Mouse (Mus musculus) kidney, adult 8-10 months (tissue): ENCODE measurements around the gene Aloxe3.
A peak's percentile ranks its signal among the peaks of the same experiment; 100 is the strongest.

ENCODE experiments used
- DNase-seq, 2 experiments: peaks; one replicate each; pipeline ENCODE4 v3.0.0; 2022

The Aloxe3 gene

DNA sequence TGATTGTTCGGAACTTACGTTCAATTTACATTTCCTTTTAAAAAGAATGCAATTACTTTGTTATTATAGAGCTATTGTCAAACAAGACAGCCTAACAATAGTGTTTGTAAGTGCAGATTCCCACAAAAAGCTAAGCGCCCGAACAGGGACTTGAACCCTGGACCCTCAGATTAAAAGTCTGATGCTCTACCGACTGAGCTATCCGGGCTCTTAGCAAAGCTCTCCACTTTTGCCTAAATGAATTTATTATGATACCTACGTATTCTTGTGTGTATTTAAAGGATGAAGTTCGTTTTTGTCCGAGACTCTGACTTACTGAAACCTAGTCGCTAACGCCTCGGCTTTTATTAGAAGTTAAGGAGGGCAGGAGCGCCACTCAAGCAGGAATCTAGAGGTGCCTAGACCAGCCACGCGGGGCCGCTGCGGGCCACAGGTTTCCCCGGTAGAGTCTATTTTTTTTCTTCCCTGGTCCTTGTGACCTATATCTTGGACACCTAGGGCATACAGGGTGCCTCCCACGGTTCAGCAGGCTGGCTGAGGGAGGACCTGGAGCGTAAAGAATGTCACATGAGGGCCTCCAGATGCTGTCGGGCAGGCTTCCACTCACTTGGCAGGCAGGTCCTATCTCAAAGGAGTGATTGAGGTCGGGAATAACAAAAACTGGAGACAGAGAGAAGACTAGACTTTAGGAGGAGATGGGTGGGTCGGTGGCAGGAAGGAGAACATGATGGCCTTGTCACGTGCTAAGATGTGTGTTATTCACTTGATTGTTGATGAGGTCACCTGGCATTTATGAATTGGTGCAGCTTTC, 450 bp upstream of the Aloxe3 start:
- DNase-seq, result peak; percentile 85 to 91

DNA sequence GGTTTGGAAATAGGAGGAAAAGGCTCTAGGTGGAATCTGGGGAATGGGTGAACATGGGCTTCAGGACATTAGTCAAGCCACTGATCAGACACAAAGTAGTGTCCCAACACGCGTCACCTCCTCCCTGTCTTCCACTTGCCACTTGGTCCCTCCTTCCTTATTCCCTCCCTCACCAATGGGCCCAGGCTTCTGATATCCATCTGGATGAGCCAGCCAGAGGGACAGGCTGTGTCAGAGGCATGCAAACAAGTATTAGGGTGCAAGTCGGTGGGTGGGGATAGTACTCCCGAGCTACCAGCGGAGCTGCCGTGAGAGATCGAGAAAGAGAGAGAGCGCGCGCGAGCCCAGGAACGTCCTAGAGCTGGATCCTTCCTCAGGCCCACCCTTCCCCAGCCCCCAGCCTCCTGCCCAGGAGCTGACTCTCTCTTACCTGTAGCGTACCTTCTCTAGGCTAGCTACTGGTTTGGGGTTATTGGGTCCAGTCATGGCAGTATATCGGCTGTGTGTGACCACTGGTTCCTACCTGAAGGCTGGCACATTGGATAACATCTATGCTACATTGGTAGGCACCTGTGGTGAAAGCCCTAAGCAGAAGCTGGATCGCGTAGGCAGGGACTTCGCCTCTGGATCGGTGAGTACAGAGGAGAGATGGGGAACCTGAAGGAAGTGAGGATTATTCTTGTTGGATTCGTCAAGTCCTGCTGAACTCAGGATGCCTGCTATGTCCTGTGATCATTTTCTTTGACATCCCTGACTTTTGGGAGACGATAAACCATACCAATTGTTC, 416 bp downstream of the Aloxe3 start:
- DNase-seq, result no peak

DNA sequence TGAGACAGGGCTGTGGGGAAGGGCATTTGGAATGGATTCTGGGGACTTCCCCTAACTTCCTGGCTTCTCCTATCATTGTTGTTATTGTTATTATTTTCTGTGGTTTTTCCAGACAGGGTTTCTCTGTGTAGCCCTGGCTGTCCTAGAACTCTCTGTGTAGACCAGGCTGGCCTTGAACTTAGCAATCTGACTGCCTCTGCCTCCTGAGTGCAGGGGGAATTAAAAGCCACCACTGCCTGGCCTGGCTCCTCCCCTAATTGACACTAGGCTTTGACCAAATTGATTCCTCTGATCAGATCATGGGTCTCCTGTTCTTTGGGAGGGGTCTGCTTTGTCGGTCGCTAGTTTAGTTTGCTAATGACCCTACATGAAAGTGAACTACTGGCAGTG, 1.0 kb downstream of the Aloxe3 start:
- no peak for DNase-seq

DNA sequence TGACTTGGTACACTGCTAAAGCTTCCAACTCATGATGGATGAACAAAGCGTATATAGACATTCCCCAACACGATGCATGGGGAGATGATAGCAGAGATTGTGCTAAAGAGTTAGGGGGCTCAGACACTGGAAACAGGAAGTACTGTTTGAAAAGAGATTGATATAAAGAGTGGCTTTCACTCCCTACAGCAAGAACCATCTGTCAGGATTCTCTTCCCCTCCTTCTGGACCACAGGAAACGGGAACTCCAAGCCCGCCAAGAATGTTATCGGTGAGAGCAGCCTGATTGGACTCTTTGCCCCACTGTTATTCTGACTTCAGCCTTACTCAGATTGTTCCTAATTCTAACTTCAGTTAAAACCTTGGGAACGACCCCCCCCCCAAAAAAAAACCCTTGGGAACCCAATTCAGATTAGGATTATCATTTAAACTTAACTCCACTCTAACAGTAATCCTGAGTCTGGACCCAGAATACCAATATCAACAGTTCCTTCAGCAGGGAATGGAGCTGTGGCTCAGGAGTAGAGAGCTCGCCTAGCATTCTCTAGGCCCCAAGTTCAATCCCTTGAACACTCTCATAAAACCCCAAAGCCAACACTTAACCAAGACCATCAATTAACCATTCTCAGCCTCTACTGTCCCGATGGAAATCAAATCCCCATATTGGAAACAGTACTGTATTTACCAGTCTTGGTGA, 2.9 kb downstream of the Aloxe3 start:
- no peak for DNase-seq

DNA sequence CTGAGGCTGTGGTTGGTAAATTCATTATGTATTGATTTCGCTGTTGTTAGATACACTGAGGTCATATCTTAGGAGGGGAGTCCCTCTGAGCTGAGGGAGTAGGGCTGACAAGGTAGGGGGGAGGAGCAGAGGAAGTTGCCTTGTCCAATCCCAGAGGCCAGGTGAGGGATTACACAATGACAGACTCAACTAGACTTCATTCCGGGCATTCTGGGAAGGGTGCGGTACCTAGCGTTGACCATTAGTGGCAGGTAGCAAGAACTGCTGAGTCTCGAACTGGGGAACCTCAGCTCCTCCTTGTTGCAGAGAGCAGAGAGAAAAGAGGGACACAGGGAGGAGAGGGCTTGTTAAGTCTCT, 7.8 kb downstream of the Aloxe3 start:
- no peak for DNase-seq

DNA sequence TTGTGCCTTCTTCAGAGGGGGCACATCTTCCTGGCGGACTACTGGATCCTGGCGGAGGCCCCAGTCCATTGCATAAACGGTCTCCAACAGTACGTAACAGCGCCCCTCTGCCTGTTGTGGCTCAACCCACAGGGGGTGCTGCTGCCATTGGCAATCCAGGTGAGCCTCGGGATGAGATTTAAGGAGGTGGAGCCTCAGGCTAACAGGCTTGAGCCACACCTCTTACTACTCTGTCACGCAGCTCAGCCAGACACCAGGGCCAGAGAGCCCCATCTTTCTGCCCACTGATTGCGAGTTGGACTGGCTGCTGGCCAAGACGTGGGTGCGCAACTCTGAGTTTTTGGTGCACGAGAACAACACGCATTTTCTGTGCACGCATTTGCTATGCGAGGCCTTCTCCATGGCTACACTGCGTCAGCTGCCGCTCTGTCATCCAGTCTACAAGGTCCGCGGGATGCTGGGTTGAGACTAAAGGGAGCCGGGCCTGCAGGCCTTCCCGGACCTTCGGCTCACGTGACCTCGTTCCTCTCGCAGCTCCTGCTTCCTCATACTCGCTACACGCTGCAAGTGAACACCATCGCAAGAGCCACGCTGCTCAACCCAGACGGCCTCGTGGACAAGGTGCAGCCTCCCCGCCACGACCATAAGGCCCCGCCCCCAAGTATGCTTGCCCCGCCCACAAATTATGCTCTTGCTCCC, 8.4 kb downstream of the Aloxe3 start:
- peak in 1 of 2 experiments; percentile 28 for DNase-seq

DNA sequence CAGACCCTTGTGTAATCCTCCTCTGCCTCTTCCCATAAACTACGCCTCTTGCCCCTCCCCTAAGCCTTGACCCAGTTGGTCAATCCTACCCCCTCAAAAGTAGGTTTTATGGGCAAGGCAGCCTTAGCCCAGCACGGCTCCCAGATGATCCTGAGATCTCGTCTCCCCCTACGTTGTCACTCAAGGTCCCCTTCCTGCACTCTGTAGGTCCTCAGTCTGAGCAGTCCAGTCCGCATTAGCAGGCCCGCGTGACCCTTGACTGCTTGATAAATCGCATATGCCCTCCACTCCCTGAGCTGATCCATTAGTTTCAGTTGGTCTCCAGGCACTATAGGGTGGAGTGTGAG, 8.9 kb downstream of the Aloxe3 start:
- no peak for DNase-seq

DNA sequence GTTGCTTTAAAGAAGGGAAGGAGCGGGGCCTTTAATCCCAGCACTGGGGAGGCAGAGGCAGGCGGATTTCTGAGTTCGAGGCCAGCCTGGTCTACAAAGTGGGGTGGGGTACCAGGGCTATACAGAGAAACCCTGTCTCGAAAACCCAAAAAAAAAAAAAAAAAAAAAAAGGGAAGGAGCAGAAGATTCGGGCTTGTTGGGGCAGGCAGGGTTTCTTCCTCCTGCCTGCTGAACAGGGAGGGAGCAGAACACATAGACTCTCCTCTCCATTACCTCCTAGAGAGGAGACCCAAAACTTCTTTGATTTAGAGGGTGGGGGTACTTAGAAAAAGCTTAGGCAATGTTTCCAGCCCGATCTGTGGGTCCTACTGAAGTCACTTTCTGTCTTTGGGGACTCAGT, 9.7 kb downstream of the Aloxe3 start:
- no peak for DNase-seq

DNA sequence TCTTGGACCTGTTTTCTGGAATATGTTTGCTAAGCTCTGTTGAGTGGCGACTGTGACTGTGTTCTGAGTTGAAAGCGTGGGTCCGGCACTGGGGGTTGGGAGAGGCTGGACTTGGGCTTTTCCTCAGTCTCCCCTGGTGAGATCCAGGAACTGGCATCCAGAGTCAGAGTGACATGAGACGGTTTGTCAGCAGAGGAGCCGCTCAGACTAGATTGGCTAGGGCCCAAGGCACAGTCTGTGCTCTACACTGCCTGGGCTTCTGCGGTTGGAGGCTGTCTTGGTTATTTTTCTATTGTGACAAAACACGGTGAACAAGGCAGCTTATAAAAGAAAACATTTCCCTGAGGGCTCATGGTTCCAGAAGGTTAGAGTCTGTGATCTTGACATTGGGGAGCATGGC, 21.9 kb downstream of the Aloxe3 start:
- no peak for DNase-seq

DNA sequence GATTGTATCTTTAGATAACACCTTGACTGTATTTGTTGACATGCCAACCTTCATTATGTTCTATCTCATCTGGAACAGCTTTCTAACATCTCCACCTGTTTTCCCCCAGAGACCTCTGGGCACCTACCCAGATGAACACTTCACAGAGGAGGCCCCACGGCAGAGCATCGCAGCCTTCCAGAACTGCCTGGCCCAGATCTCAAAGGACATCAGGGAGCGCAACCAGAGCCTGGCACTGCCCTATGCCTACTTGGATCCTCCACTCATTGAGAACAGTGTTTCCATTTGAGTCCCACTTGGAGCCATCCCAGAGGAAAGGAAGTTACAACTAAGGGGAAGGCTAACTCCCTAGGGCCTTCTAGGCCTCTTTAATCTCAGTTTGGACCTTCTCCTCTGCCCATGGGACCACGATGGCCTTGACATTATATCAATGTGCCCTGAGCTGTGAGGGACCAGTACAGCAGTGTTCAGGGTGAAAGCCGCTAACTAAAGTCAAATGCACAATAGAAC, 22.8 kb downstream of the Aloxe3 start:
- DNase-seq, result no peak

DNA sequence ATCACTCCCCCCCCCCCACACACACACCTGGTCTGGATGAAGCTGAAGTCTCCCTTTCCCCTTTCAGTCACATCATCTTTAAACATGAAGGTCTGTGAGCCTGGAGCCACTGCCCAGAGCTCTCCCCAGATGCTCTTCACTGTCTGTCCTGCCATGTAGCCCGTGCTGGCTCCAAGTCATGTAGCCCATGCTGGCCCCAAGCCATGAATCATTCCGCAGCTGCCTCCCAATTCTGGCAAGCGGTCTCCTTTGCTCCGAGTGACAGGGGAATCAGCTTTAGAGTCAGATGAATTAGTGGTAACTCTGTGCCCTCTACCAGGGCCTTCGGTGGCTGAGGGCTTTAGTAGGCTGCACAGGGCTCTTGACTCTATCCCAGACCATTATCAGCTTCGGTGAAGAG, 24.0 kb downstream of the Aloxe3 start:
- no peak for DNase-seq

DNA sequence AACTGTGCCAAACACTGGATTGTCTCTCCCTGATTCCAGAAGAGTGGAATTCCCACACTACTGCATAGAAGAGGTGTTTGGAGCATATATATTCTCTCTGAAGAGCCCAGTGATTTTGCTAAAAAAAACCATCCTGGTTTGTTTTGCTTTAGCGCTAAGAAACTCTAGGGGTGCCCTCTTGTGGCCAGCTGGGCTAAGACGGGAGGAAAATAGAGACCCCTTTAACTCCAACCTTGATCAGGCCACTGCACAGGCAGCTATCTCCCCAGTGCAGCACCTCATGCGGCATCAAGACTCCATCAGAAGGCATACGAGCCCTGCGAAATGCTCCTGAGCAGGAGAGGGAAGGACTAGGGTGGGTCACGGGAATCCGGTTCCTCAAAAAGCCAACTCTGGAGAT, 24.7 kb downstream of the Aloxe3 start:
- peak; percentile 33 to 68 for DNase-seq

DNA sequence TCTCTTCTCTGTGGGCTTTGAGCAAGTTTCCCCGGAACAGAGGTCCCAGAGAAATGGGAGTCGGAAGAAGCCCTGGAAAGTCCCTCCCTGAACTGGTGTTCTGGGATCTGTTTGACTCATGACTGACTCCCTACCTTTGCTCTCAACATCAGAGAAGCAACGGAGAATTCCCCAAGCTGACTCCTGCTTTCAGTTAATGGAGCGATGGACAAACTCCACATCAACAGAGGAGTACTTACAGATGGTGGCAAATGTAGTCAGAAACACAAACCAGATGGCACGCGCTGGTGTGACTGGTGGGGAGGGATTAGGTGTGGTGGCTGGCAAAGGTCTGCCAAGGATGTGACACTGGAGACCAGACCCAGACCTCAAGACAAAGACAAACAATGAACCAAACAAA, 25.3 kb downstream of the Aloxe3 start:
- DNase-seq, result no peak

DNA sequence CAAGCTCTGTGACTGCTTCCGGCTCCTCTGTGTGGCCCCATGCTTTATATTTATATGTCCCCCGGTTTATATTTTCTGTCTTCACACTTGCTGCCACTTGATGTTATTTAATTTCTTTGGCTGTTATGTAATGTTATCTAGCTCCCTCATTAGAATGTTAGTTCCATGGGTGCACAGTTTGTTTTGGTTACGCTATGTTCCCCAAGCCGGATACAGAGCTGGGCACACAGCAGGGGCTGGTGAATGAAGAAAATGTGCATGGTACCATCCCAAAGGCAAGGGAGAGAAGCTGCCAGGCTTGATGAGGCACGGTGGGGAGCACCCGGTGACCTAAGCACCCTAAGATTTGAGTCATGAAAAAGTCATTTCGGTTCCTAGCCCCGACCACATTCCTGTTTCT, 28.1 kb downstream of the Aloxe3 start:
- DNase-seq, result no peak

DNA sequence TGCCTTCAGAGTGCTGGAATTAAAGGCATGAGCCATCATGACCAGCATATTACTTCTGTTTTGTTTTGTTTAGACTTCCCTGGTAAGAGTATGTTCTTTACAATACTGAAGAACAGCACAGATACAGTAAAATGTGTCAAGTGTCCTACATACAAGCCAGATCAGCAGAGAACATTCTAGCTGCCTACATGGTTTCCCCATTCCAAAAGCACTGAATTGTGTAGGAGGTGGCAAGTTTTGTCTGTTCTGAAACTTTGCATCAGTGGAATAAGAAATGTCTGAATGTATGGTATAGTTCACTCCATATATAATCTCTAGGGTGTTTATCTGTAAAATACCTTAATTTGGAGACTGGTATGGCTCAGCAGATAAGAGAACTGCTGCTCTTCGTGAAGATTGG, 29.7 kb downstream of the Aloxe3 start:
- no peak for DNase-seq

DNA sequence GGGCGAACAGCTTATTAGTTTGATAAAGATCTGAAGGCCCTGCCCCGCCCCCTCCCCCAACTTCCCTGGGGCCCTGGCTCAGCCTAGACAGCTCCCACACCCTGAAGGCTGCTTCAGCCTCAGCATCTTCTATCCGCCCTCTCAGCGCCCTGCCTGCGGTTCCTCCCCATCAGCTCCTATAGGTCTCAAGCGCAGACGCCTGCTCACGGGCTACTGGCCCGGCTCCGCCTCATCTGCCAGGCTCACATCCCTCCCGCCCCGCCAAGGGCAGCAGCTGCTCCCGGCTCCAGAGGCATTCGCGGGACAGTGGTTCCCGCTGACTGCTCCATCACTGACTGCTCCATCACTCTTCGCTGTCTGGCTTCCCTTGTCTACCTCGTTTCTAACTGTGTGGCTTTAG, 31.1 kb downstream of the Aloxe3 start, which contains the start of gene Alox12b:
Gene Alox12b, plus strand, starts transcription at position 190 of the 400 bp plus-strand sequence.
- DNase-seq, result no peak

DNA sequence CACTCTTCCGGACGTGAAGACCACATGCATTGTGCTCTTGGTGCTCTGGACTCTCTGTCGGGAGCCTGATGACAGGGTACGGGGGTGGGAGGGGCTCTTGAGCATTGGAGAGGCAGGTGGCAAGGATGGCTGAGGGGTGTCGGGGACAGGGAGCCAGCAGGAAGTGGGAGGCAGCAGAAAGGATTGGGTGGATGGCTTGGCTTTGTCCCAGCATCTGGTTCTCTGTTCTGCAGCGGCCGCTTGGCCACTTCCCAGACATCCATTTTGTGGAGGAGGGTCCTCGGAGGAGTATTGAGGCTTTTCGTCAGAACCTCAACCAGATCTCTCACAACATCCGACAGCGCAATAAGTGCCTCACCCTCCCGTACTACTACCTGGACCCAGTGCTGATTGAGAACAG, 43.6 kb downstream of the Aloxe3 start:
- no peak for DNase-seq

DNA sequence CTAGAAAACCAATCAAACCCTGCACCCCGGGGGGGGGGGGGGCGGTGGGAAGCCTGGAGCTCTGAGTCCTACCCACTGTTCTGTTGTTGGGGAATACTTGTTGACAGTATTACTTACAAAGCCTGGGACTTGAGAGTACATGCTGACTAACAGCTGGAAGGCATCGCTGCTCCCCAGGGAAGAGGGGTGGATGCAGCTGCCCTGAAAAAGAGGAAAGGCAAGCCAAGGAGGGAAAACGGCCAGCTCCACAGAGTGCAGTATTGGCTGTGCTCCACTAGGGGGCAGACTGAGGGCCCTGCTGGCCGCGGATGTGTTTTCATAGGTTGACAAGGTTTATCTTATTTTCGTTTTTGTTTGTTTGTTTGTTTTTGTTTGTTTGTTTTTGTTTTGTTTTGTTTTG, 45.9 kb downstream of the Aloxe3 start:
- DNase-seq, result peak; percentile 44 to 53

DNA sequence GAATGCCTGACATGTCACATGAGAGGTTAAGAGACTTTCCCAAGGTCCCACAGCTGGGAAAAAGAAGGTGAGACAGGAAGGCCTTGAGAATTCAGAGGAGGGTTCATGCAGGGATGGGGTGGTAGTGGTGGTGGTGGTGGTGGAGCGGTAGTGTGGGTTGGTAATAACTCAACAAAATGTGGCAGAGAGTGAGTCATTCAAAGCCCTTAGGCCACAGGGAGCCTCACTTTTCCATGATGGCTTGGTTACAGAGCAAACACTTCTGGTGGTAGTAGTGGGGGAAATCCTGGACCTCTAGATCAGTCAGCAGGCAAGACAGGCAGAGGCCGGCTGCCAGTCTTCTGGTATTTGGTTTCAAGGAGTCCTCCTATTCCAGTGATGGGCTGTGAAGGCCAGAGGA, 46.9 kb downstream of the Aloxe3 start:
- DNase-seq, result no peak

DNA sequence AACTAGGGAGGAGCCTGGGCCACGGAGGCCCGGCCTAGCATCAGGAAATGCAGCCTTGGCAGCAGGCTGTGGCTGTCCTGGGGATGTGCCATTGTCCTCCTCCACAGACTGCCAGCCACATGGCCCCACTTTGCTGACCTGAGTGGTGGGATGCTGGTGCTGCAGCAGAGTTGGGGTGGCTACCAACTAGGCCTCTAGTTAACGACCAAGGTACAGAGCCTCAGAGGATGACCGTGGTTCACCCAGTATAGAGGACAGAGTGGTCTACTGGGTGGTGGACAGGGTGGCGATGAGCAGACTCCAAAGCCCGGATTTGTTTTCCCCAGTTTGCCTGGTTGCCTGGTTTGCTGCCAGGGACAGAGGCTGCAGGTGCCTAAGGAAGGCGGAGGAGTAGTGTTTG, 49.0 kb downstream of the Aloxe3 start:
- DNase-seq, result no peak

DNA sequence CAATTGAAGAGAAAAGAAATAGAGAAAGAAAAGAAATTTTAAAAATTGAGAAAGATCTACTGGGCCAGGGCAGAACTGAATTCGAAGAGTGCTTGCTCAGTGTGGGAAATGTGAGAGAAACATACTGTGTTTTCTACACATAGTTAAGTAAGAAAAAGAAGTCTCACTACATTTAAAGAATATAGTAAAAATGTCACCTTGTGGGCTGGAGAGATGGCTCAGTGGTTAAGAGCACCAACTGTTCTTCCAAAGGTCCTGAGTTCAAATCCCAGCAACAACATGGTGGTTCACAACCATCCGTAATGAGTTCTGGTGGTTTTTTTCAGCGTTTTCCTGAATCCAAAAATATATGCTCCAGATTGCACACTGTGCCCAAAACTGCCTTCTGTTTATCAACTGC, 52.8 kb downstream of the Aloxe3 start:
- DNase-seq, result no peak

DNA sequence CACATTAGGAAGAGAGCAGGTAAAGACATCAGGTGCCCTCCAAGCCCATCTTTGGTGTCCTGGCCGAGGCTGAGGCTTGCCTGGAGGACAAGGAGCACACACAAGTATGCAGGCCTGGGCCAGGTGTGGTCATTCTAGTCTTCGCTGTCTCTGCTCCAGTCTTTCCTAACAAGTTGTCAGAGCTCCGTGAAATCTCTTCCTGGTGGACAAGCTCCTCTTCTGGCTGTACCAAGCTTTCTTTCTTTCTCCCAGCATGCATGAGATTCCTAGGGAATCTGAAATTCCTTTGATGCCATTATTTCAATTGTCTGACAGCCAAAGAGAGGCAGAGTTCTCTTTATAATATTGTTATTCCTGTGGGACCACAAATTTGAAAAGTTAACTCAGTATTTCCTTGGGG, 53.8 kb downstream of the Aloxe3 start:
- DNase-seq, result no peak

DNA sequence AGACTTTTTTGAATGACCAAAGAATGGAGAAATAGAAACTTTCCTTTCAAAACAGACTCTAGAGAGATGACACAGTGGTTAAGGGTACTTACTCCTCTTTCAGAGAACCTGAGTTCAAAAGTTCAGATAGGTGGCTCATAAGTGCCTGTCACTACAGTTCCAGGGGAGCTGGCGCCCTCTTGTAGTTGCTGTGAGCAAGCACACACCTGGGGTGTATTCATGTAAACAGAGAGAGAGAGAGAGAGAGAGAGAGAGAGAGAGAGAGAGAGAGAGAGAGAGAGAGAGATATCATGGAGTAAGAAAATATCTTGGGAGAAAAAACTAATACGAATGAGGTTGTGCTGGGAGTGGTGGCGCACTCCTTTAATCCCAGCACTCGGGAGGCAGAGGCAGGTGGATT, 54.4 kb downstream of the Aloxe3 start:
- DNase-seq, result no peak
